Mouse (Mus musculus) testis, adult 10 weeks (tissue): ENCODE results near the gene Psg27. TPM values are rescaled to one million over a fixed set of nuclear protein-coding genes. Genes with fewer than 3 reads are reported as not detected.

Experiments
- polyA plus RNA-seq: library from polyadenylated mRNA; stranded (reverse); fragments of 350-450 nt; fragmentation: Illumina TruSeq; extraction: RNeasy Lipid Tissue Mini Kit (QIAGEN cat#74804); gene quantifications from one replicate; pipeline ENCODE4 v1.2.3, GENCODE M21; 2014; ENCODE audit warnings: low read depth, low replicate concordance

Gene Psg27
- not detected for polyA plus RNA-seq

GRCm38 (mm10) chr7:18567205-18567604 lies at the start of gene Psg27:
Gene Psg27, minus strand, starts transcription at chr7:18567305.

GRCm38 (mm10) chr7:18616401-18616800 lies 49.3 kb upstream of the Psg27 start, which contains the start of gene Psg23:
Gene Psg23, minus strand, starts transcription at chr7:18616501.

DNA sequence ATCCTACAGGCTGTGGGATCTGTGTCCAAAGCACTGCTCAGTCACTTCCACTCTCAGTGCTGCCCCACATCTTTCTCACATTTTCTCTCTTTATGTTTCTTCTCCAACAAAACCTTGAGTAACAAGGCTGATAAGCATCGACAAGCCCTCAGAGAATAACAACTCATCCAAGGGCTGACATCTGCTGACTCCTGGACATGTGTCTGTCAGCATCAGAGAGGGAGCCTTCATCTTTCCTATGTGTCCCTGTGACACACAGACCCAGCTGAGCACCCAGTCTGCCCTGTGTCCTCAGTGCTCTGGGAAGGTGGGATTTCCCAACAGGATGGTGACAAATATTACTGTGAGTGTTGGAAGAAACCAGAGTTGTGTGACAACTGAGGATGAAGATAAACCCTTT lies 34.9 kb downstream of the Psg27 start, which contains the start of gene Psg25:
TSS of gene Psg25 (minus strand) at position 101 of the 400 bp plus-strand sequence.

Other genes with a start within 250 kb of the Psg27 start
- not detected for gene Psg18, start 212.3 kb downstream of the Psg27 start, polyA plus RNA-seq
- gene Psg28, start 135.3 kb downstream of the Psg27 start, polyA plus RNA-seq, result not detected
- not detected for gene Psg26, start 83.1 kb downstream of the Psg27 start, polyA plus RNA-seq
- not detected for gene Psg25, start 35.0 kb downstream of the Psg27 start, polyA plus RNA-seq
- gene Psg23, start 49.2 kb upstream of the Psg27 start, polyA plus RNA-seq, result not detected
- gene Psg21, start 89.4 kb upstream of the Psg27 start, polyA plus RNA-seq, result not detected
- gene Psg20, start 118.9 kb upstream of the Psg27 start, polyA plus RNA-seq, result not detected
- gene Psg22, start 150.8 kb upstream of the Psg27 start, polyA plus RNA-seq, result 0.14 TPM
- gene Psg19, start 231.2 kb upstream of the Psg27 start, polyA plus RNA-seq, result 3.5 TPM